Mouse (Mus musculus): Measurements from ENCODE around the gene Bspry. TPM values are rescaled to one million over a fixed set of nuclear protein-coding genes. Genes with fewer than 3 reads are reported as not detected.
A peak's percentile ranks its signal among the peaks of the same experiment; 100 is the strongest.

Gene Bspry
- polyA plus RNA-seq, 1 experiment: 19.8 TPM

GRCm38 (mm10) chr4:62524651-62525488, 45.0 kb downstream of the Bspry start, which contains the start of the genes Pole3 and 4933430I17Rik:
Gene Pole3, minus strand, starts transcription at chr4:62525068.
Gene 4933430I17Rik, plus strand, starts transcription at chr4:62525369.
- no peak for TF ChIP-seq CTCF (IDR thresholded peaks at IDR 0.05; ENCODE audit: borderline replicate concordance, control insufficient read depth, extremely low read depth, insufficient read depth, low read length, poor library complexity)
- no peak for TF ChIP-seq POLR2A (IDR thresholded peaks at IDR 0.05; ENCODE audit: control insufficient read depth, extremely low read depth, insufficient read depth, low read length, poor library complexity)
- no peaks in the 10 kb centered on the region for H3K27me3 ChIP-seq (ENCODE audit: control insufficient read depth, insufficient read depth, low read length)
- WGBS: under 1% methylated on average over 59 of the region's 59 CpGs
- DNase-seq: peak; percentile 92
- peaks cover 5% of the 10 kb centered on the region for H3K4me1 ChIP-seq (replicated peaks; ENCODE audit: control insufficient read depth, insufficient read depth, low read length)
- no peaks in the 10 kb centered on the region for H3K36me3 ChIP-seq (ENCODE audit: control insufficient read depth, insufficient read depth, low read length)
- H3K27ac ChIP-seq (ENCODE audit: control insufficient read depth, insufficient read depth, low read length): peak within 1 kb of the TSS; percentile 28; the same call in 1 of the 2 replicates
- peak within 1 kb of the TSS; percentile 61 for H3K4me3 ChIP-seq (ENCODE audit: control insufficient read depth, insufficient read depth, low read length)

GRCm38 (mm10) chr4:62525489-62525811, 45.6 kb downstream of the Bspry start:
- peaks cover 5% of the 10 kb centered on the region for H3K4me1 ChIP-seq (replicated peaks; ENCODE audit: control insufficient read depth, insufficient read depth, low read length)
- H3K27me3 ChIP-seq (ENCODE audit: control insufficient read depth, insufficient read depth, low read length): no peaks in the 10 kb centered on the region
- 3% methylated on average over 10 of the region's 10 CpGs for WGBS
- no peak overlapping the region for H3K27ac ChIP-seq (ENCODE audit: control insufficient read depth, insufficient read depth, low read length)
- TF ChIP-seq CTCF (IDR thresholded peaks at IDR 0.05; ENCODE audit: borderline replicate concordance, control insufficient read depth, extremely low read depth, insufficient read depth, low read length, poor library complexity) (no peak), POLR2A (IDR thresholded peaks at IDR 0.05; ENCODE audit: control insufficient read depth, extremely low read depth, insufficient read depth, low read length, poor library complexity) (no peak)
- H3K36me3 ChIP-seq (ENCODE audit: control insufficient read depth, insufficient read depth, low read length): no peaks in the 10 kb centered on the region
- H3K4me3 ChIP-seq (ENCODE audit: control insufficient read depth, insufficient read depth, low read length): no peak overlapping the region
- DNase-seq: no peak

GRCm38 (mm10) chr4:62526256-62526655, 46.4 kb downstream of the Bspry start:
- no peak overlapping the region for H3K4me3 ChIP-seq (ENCODE audit: control insufficient read depth, insufficient read depth, low read length)
- TF ChIP-seq CTCF (IDR thresholded peaks at IDR 0.05; ENCODE audit: borderline replicate concordance, control insufficient read depth, extremely low read depth, insufficient read depth, low read length, poor library complexity) (no peak), POLR2A (IDR thresholded peaks at IDR 0.05; ENCODE audit: control insufficient read depth, extremely low read depth, insufficient read depth, low read length, poor library complexity) (no peak)
- no peak for DNase-seq
- WGBS: 76% methylated on average over 2 of the region's 2 CpGs
- H3K36me3 ChIP-seq (ENCODE audit: control insufficient read depth, insufficient read depth, low read length): no peaks in the 10 kb centered on the region
- H3K4me1 ChIP-seq (replicated peaks; ENCODE audit: control insufficient read depth, insufficient read depth, low read length): peaks cover 5% of the 10 kb centered on the region
- H3K27ac ChIP-seq (ENCODE audit: control insufficient read depth, insufficient read depth, low read length): no peak overlapping the region
- H3K27me3 ChIP-seq (ENCODE audit: control insufficient read depth, insufficient read depth, low read length): no peaks in the 10 kb centered on the region

DNA sequence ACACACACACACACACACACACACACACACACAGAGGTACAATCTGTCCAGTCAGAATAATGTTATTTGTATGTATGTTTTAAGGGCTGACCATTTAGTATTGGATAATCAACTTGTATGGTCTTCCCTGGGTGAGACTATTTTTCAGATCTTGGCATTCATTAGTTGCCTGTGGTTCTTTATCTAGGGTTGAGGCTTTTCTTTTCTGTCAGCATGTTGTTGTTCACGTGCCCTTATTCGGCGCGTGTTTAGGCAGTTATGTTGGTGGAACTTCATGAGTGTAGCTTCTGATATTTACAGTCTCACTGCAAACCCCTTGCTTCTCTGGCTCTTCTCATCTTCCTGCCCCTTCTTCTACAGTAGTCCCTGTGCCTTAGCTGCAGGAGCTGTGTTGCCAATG, 47.8 kb downstream of the Bspry start:
- Histone ChIP-seq H3K27me3 (ENCODE audit: control insufficient read depth, insufficient read depth, low read length) (no peaks in the 10 kb centered on the region), H3K4me1 (replicated peaks; ENCODE audit: control insufficient read depth, insufficient read depth, low read length) (peaks cover 5% of the 10 kb centered on the region), H3K36me3 (ENCODE audit: control insufficient read depth, insufficient read depth, low read length) (no peaks in the 10 kb centered on the region), H3K27ac (ENCODE audit: control insufficient read depth, insufficient read depth, low read length) (no peak overlapping the region), H3K4me3 (ENCODE audit: control insufficient read depth, insufficient read depth, low read length) (no peak overlapping the region)
- DNase-seq: no peak
- WGBS: 83% methylated on average over 4 of the region's 4 CpGs
- TF ChIP-seq POLR2A (IDR thresholded peaks at IDR 0.05; ENCODE audit: control insufficient read depth, extremely low read depth, insufficient read depth, low read length, poor library complexity): no peak
- no peak for TF ChIP-seq CTCF (IDR thresholded peaks at IDR 0.05; ENCODE audit: borderline replicate concordance, control insufficient read depth, extremely low read depth, insufficient read depth, low read length, poor library complexity)

DNA sequence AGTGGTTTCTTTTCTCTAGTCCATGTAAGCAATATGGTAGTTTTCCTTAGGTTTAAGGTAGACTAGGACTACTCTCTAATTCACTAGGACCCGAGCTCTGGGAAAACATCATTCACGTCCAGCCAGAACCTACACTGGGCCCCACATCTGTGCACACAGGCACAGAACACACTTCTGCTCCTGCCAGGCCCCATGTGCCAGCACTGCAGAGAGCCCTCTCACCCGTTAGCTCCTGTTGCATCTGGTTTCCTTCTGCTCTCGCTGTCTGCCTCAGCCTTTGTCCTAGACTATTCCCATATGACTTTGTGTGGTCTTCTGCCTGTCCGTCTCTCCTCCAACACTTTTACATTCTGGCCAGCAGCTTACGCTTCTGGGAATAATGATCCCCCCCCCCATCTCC, 53.9 kb downstream of the Bspry start:
- H3K4me3 ChIP-seq (ENCODE audit: control insufficient read depth, insufficient read depth, low read length): no peak overlapping the region
- TF ChIP-seq CTCF (IDR thresholded peaks at IDR 0.05; ENCODE audit: borderline replicate concordance, control insufficient read depth, extremely low read depth, insufficient read depth, low read length, poor library complexity) (no peak), POLR2A (IDR thresholded peaks at IDR 0.05; ENCODE audit: control insufficient read depth, extremely low read depth, insufficient read depth, low read length, poor library complexity) (no peak)
- no peak for DNase-seq
- no peaks in the 10 kb centered on the region for H3K27me3 ChIP-seq (ENCODE audit: control insufficient read depth, insufficient read depth, low read length)
- 91% methylated on average over 6 of the region's 6 CpGs for WGBS
- H3K4me1 ChIP-seq (replicated peaks; ENCODE audit: control insufficient read depth, insufficient read depth, low read length): no peaks in the 10 kb centered on the region
- no peak overlapping the region for H3K27ac ChIP-seq (ENCODE audit: control insufficient read depth, insufficient read depth, low read length)
- no peaks in the 10 kb centered on the region for H3K36me3 ChIP-seq (ENCODE audit: control insufficient read depth, insufficient read depth, low read length)

- whole genome bisulfite sequencing: 98% methylated on average over 3 of the region's 3 CpGs
Observed at GRCm38 (mm10) chr4:62541802-62542201, 61.9 kb downstream of the Bspry start.

More at GRCm38 (mm10) chr4:62541802-62542201, 61.9 kb downstream of the Bspry start:
- no peaks in the 10 kb centered on the region for H3K4me1 ChIP-seq (replicated peaks; ENCODE audit: control insufficient read depth, insufficient read depth, low read length)
- H3K27me3 ChIP-seq (ENCODE audit: control insufficient read depth, insufficient read depth, low read length): no peaks in the 10 kb centered on the region
- H3K4me3 ChIP-seq (ENCODE audit: control insufficient read depth, insufficient read depth, low read length): no peak overlapping the region
- H3K36me3 ChIP-seq (ENCODE audit: control insufficient read depth, insufficient read depth, low read length): no peaks in the 10 kb centered on the region
- H3K27ac ChIP-seq (ENCODE audit: control insufficient read depth, insufficient read depth, low read length): no peak overlapping the region
- no peak for DNase-seq
- no peak for TF ChIP-seq POLR2A (IDR thresholded peaks at IDR 0.05; ENCODE audit: control insufficient read depth, extremely low read depth, insufficient read depth, low read length, poor library complexity)
- no peak for TF ChIP-seq CTCF (IDR thresholded peaks at IDR 0.05; ENCODE audit: borderline replicate concordance, control insufficient read depth, extremely low read depth, insufficient read depth, low read length, poor library complexity)

Data from thymus, adult 2 months (tissue).